Mouse (Mus musculus) thymus, adult 2 months (tissue): Measurements from ENCODE around the gene Tmem184a.

Experiments
- CTCF ChIP-seq: fragments of 200-500 bp; IDR thresholded peaks from 2 replicates; pipeline ENCODE4 v1.5.1; 2012; ENCODE audit warnings: mild to moderate bottlenecking, control low read depth, low read length, moderate library complexity, borderline replicate concordance; ENCODE audit not compliant: control insufficient read depth, poor library complexity, insufficient read depth; ENCODE audit errors: extremely low read depth
- POLR2A ChIP-seq: fragments of 200-500 bp; IDR thresholded peaks from 2 replicates; pipeline ENCODE4 v1.6.1; 2012; ENCODE audit warnings: mild to moderate bottlenecking, low read length, control low read depth, moderate library complexity; ENCODE audit not compliant: control insufficient read depth, poor library complexity, insufficient read depth; ENCODE audit errors: extremely low read depth

DNA sequence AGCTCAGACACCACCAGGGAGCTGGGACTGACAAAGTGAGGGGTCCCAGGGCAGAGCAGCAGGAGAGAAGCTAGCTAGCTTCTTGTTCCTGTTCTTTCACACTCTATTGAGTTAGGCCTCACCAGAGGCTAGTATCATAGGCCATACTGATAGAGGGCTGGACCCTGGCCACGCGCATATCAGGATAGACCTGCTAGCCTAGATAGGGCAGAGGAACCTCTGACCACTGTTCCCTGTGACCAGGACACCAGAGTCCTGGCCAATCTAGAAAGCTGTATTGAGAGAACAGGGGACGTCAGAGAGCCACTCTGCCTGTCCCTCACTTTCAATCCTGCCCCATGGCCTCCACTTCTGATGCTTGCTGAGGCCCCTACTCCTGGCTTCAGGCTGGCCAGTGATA, 1.7 kb downstream of the Tmem184a start:
- TF ChIP-seq CTCF (no peak), POLR2A (no peak)
